Comparison of ENCODE assay signal across 19 mouse cellular contexts in the genomic region with DNA sequence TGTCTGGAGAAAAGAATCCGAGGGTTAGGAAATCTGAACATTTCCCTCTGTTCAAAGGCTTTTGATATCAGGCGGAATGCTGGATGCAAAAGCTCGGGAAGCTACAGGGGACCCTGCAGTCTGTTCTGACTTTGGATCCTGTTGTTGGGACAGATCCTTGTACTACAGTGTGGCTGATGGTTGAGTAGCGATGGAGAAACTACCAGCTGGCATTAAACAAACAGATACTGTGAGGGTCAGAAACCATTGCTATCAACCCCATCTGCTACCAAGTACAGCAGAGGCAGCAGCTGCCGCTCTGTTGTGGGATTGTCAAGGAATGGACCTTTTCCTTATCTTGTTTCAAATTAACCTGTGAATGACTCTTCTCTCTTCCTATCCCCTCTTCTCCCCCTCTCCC. TPM values are rescaled to one million over a fixed set of nuclear protein-coding genes. Genes with fewer than 3 reads are reported as not detected.
"Had no signal": no experiment of that assay in that cellular context is flagged by ENCODE, and none has a peak within 500 bp of the region (broad histone marks: within the 10 kb centered on the region; RNA-seq: fewer than 3 reads in every experiment).

No protein-coding gene starts in this region.

- H3K9ac ChIP-seq: liver, embryonic 15.5 days; midbrain, embryonic 13.5 days; neural tube, embryonic 12.5 days; stomach, embryonic 15.5 days had no signal

- H3K9me3 ChIP-seq: limb, embryonic 10.5 days; liver, embryonic 15.5 days; midbrain, embryonic 13.5 days; neural tube, embryonic 12.5 days; stomach, embryonic 15.5 days had no signal

- H3K4me2 ChIP-seq: liver, embryonic 11.5 days; liver, embryonic 15.5 days; midbrain, embryonic 13.5 days; neural tube, embryonic 12.5 days; stomach, embryonic 15.5 days had no signal

- H3K27me3 ChIP-seq: liver, embryonic 15.5 days; midbrain, embryonic 13.5 days; neural tube, embryonic 12.5 days; stomach, embryonic 15.5 days had no signal

- H3K4me1 ChIP-seq: limb, embryonic 10.5 days; liver, embryonic 15.5 days; midbrain, embryonic 13.5 days; neural tube, embryonic 12.5 days; stomach, embryonic 15.5 days had no signal

- H3K36me3 ChIP-seq: limb, embryonic 10.5 days; liver, embryonic 15.5 days; midbrain, embryonic 13.5 days; neural tube, embryonic 12.5 days; stomach, embryonic 15.5 days had no signal

- H3K27ac ChIP-seq: layer of hippocampus, adult 2 months; limb, embryonic 10.5 days; liver, embryonic 15.5 days; midbrain, embryonic 13.5 days; neural tube, embryonic 12.5 days; stomach, embryonic 15.5 days had no signal

- H3K4me3 ChIP-seq: layer of hippocampus, adult 2 months; limb, embryonic 10.5 days; liver, embryonic 15.5 days; midbrain, embryonic 13.5 days; neural tube, embryonic 12.5 days; stomach, embryonic 15.5 days had no signal

- ATAC-seq: lung, postnatal 0 days; midbrain, embryonic 13.5 days had no signal

- DNase-seq: kidney, postnatal 10 days; kidney, postnatal 4 days; lung, adult 2 months; lung, postnatal 36 days; spleen, adult 18-20 months; thymus, adult 2 months; thymus, postnatal 25 days had no signal

RNA-seq across cellular contexts. Expression of gene Gm10118, which starts 6.7 kb away (rescaled TPM):
- total RNA-seq: megakaryocyte progenitor cell, adult 5-6 weeks; monocyte, adult 5-6 weeks; neutrophil, adult 5-6 weeks had no signal
- polyA plus RNA-seq: limb, embryonic 10.5 days; liver, embryonic 15.5 days; lung, adult 2 months; lung, postnatal 0 days; testis, adult 2 months; thymus, adult 2 months had no signal
